Mouse (Mus musculus): ENCODE results near the gene Mrpl55.

DNA sequence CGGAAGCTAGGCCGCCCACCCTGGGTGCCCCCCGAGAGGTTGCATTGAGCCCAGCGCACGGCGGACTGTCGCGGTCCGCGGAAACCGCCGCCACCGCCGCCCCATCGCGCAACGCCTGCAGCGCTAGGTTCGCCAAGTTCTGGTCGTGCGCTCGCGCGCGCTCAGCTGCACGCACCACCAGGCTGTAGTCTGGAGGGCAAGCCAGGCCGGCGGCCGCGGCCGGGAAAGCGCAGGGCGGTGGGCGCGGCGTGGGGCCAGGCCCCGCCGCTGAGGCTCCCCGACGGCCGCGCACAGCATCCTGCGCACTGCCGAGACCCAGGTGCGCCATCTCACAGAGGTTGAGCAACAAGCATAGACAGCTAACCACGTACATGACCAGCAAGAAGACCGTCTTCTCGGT lies 25.8 kb upstream of the Mrpl55 start:
- TF ChIP-seq POLR2A (IDR thresholded peaks at IDR 0.05; ENCODE audit: low read depth, low read length) (no peak), CTCF (IDR thresholded peaks at IDR 0.05; ENCODE audit: extremely low read depth, insufficient read length, insufficient replicate concordance, low read depth, low read length) (no peak)

Measured in small intestine, adult 2 months (tissue).